Mouse (Mus musculus) embryonic facial prominence, embryonic 14.5 days (tissue): ENCODE results near the gene Rdh16. TPM values are rescaled to one million over a fixed set of nuclear protein-coding genes. Genes with fewer than 3 reads are reported as not detected.
"Not testable (repeated sequence)": the region's sequence is repeated elsewhere in the genome, so short reads cannot be mapped to it uniquely, and the experiment has no call there.

Source experiments
- ATAC-seq: fragments of 200-750 bp; cut with Nextera tagmentation; 2 replicates; pipeline ENCODE4 v1.8.0; 2017; ENCODE audit warnings: low read depth, moderate number of reproducible peaks, moderate TSS enrichment
- DNase-seq: peaks from one replicate; pipeline ENCODE4 v3.0.0-alpha.2; 2015; ENCODE audit warnings: low spot score
- H3K27ac ChIP-seq: fragments of 300-500 bp; sonication (generic); replicated peaks from 2 replicates; pipeline ENCODE4 v1.5.1; 2014; ENCODE audit warnings: low read depth, mild to moderate bottlenecking, low read length, moderate library complexity
- H3K27me3 ChIP-seq: fragments of 300-500 bp; sonication (generic); replicated peaks from 2 replicates; pipeline ENCODE4 v1.6.1; 2014; ENCODE audit warnings: low read length; ENCODE audit not compliant: control insufficient read depth, insufficient read depth
- H3K36me3 ChIP-seq: fragments of 300-500 bp; sonication (generic); 2 replicates; pipeline ENCODE4 v1.6.1; 2014; ENCODE audit warnings: low read length, mixed read lengths; ENCODE audit not compliant: control insufficient read depth, insufficient read depth
- H3K4me1 ChIP-seq: fragments of 300-500 bp; sonication (generic); 2 replicates; pipeline ENCODE4 v1.6.1; 2014; ENCODE audit warnings: antibody characterized with exemption, low read length; ENCODE audit not compliant: control insufficient read depth, insufficient read depth
- H3K4me2 ChIP-seq: fragments of 300-500 bp; sonication (generic); 2 replicates; pipeline ENCODE4 v1.6.1; 2014; ENCODE audit warnings: low read depth, mild to moderate bottlenecking, low read length, moderate library complexity, mixed read lengths
- H3K4me3 ChIP-seq: fragments of 300-500 bp; sonication (generic); 2 replicates; pipeline ENCODE4 v1.5.1; 2014; ENCODE audit warnings: low read depth, mild to moderate bottlenecking, low read length
- H3K9ac ChIP-seq: fragments of 300-500 bp; sonication (generic); 2 replicates; pipeline ENCODE4 v1.6.1; 2014; ENCODE audit warnings: low read depth, mild to moderate bottlenecking, low read length, moderate library complexity, mixed read lengths
- H3K9me3 ChIP-seq: fragments of 300-500 bp; sonication (generic); 2 replicates; pipeline ENCODE4 v1.6.1; 2016; ENCODE audit warnings: low read length; ENCODE audit not compliant: control insufficient read depth
- WGBS: fragments of 180-500 bp; shearing (Covaris S2); extraction: QIAGEN DNeasy Blood & Tissue Kit; methylation state at CpG from one replicate; pipeline ENCODE4 v1.1.7; 2014; 5-methylcytosine and 5-hydroxymethylcytosine counted together
- polyA plus RNA-seq: library from polyadenylated mRNA; unstranded; fragments of >200 nt; fragmentation: Nextera tagmentation; extraction: Ambion mirVana; gene quantifications from 2 replicates; pipeline ENCODE4 v1.2.1, GENCODE M21; 2014

Gene Rdh16
- not detected in 2 replicates for polyA plus RNA-seq

- no peaks in the 10 kb centered on the region for H3K36me3 ChIP-seq
- no peak within 1 kb of the TSS for H3K27ac ChIP-seq
- WGBS = 86% methylated on average over 6 of the region's 6 CpGs
- no peaks in the 10 kb centered on the region for H3K9me3 ChIP-seq
- H3K4me2 ChIP-seq = no peak within 1 kb of the TSS
- no peak for ATAC-seq
- H3K4me1 ChIP-seq = no peaks in the 10 kb centered on the region
- H3K4me3 ChIP-seq = no peak within 1 kb of the TSS
- DNase-seq = no peak
- H3K9ac ChIP-seq = no peak within 1 kb of the TSS
- no peaks in the 10 kb centered on the region for H3K27me3 ChIP-seq
These were observed at the start of gene Rdh16 for GRCm38 (mm10) chr10:127800891-127801290. TSS of gene Rdh16 (plus strand) at chr10:127801152.

- 37% methylated on average over 8 of the region's 8 CpGs for WGBS
- DNase-seq (no peak), ATAC-seq (no peak)
- Histone ChIP-seq H3K27ac (no peak within 1 kb of the TSS), H3K4me1 (no peaks in the 10 kb centered on the region), H3K36me3 (peaks cover 17% of the 10 kb centered on the region), H3K27me3 (no peaks in the 10 kb centered on the region), H3K4me3 (no peak within 1 kb of the TSS), H3K4me2 (0 out of 2 replicates have a peak within 1 kb of the TSS, but pooled peaks have one; percentile 12), H3K9ac (no peak within 1 kb of the TSS), H3K9me3 (no peaks in the 10 kb centered on the region)
These were observed 49.4 kb upstream of the Rdh16 start, which contains the start of gene Gpr182 for GRCm38 (mm10) chr10:127751548-127751947. TSS of gene Gpr182 (minus strand) at chr10:127751732.

DNA sequence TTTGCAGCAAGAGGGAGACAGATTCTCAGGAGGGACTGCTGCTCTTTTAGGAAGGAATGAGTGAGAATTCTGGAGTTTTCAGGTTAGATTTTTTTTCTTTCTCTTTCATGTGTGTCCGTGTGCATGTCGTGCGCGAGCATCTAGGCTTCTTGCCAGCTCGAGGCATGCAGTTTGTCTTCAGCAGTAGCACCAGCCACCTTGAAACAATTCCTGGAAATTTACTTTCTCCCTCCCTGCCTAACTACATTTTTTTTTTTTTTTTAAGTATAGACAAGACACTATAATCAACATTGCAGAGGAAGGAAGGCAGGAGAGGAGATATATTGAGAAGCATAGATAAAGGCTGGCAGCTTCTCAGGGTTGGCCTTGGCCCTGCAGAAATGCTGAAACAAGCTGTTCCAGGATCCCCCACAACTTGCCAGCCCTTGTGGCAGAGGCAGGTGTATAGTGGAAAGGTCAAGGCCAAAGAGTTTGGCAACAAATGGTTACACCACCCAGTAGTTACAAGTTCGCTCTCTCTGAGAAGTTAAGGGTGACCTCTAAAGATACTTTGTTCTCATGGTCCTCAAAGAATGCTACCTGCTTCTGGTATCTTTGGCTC, 46.3 kb upstream of the Rdh16 start:
- H3K9ac ChIP-seq = no peak overlapping the region
- DNase-seq (no peak), ATAC-seq (no peak)
- no peaks in the 10 kb centered on the region for H3K9me3 ChIP-seq
- H3K27ac ChIP-seq = no peak overlapping the region
- no peak overlapping the region for H3K4me3 ChIP-seq
- WGBS = 55% methylated on average over 6 of the region's 6 CpGs
- H3K36me3 ChIP-seq = no peaks in the 10 kb centered on the region
- no peaks in the 10 kb centered on the region for H3K4me1 ChIP-seq
- H3K27me3 ChIP-seq = no peaks in the 10 kb centered on the region
- no peak overlapping the region for H3K4me2 ChIP-seq

- ATAC-seq = no peak
- WGBS = 70% methylated on average over 3 of the region's 3 CpGs
These were observed 45.7 kb upstream of the Rdh16 start for GRCm38 (mm10) chr10:127755246-127755645.

DNA sequence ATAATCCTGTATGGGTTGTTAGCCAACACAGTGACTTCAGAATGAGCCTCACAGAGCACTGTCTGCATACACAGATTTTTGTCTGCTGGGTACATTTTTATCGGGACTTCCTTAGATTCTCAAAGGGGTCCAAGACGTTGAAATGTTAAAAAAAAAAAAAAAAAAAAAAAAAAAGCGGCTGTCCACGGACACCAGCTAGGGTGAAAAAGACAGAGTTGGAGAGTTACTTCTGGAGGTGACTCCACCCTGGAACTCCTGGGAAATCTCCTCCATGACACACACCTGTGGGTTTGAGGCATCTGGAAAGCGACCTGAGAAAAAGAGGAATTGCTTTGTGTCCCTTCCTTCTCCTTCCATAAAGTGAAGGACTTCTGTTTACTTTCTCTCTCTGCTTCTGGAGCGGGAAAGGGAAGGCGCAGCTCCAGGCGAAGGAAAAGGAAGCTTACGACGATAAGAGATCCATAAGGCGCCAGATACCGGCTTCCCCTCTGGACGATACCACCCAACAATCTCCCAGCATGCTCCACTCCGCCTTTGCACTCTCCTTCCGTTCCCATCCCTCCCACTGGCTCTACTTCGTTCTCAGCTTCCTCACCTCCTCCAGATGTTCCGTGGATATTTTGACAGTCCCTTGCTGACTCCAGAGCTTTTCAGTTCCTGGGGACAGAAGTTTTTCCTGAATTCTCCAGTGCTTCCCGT, 45.0 kb upstream of the Rdh16 start:
- Histone ChIP-seq H3K9ac (no peak overlapping the region), H3K27me3 (no peaks in the 10 kb centered on the region), H3K4me3 (peak overlapping the region; percentile 7; the same call in 1 of the 2 replicates), H3K36me3 (no peaks in the 10 kb centered on the region), H3K9me3 (no peaks in the 10 kb centered on the region), H3K27ac (no peak overlapping the region), H3K4me2 (peak overlapping the region; percentile 38), H3K4me1 (no peaks in the 10 kb centered on the region)
- WGBS = 38% methylated on average over 18 of the region's 18 CpGs
- no peak for DNase-seq
- no peak for ATAC-seq

More at GRCm38 (mm10) chr10:127755246-127755645, 45.7 kb upstream of the Rdh16 start:
- H3K9ac ChIP-seq = no peak overlapping the region
- H3K27me3 ChIP-seq = no peaks in the 10 kb centered on the region
- DNase-seq = no peak
- H3K4me1 ChIP-seq = no peaks in the 10 kb centered on the region
- no peaks in the 10 kb centered on the region for H3K36me3 ChIP-seq
- no peak overlapping the region for H3K4me2 ChIP-seq
- no peak overlapping the region for H3K4me3 ChIP-seq
- no peaks in the 10 kb centered on the region for H3K9me3 ChIP-seq
- no peak overlapping the region for H3K27ac ChIP-seq

DNA sequence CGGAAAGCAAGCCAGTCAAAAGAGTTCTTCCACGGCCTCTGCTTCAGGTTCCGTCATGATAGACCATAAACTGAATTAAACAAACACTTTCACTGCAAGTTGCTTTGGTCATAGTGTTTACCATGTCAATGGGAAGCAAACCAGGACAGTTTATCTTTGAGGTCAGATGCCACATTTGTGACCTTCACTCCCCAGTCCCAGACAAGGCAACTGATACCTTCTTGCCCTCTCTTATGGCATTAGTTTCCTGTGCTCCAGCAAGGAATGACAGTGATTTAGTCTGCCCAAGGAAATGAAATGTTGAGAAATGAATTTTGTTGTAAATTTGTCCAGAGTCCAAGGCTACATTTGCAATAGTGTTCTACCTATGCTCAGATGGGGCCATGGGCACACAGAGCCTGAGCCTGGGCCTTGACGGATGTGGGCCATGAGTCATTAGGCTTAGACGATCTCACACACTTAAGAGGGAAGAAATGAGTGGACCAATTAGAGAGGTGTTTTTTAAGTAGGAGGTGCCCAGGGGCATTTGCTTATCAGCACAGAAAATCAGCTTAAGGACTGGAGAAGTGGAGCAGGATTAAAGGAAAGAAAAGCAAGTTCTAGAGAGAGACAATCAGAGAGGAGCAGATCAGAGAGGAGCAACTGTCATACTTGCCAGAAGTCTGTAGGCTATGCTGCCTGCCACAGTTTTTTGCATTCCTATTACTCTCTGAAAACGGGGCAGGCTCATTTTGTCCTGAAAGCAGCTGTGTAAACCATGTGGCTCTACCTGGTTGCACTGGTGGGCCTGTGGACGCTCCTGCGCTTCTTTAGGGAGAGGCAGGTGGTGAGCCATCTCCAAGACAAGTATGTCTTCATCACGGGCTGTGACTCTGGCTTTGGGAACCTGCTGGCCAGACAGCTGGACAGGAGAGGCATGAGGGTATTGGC, 41.5 kb upstream of the Rdh16 start, which contains the start of the genes Rdh1 and Rdh16f1:
Rdh1 (plus strand) TSS at position 541 of the 930 bp plus-strand sequence.
Rdh16f1 (plus strand) TSS at position 607 of the 930 bp plus-strand sequence.
- Histone ChIP-seq H3K27me3 (no peaks in the 10 kb centered on the region), H3K4me3 (no peak within 1 kb of the TSS), H3K9ac (no peak within 1 kb of the TSS), H3K27ac (no peak within 1 kb of the TSS), H3K4me2 (no peak within 1 kb of the TSS), H3K36me3 (no peaks in the 10 kb centered on the region), H3K4me1 (no peaks in the 10 kb centered on the region), H3K9me3 (no peaks in the 10 kb centered on the region)
- ATAC-seq (no peak), DNase-seq (no peak)
- 68% methylated on average over 8 of the region's 9 CpGs for WGBS

DNA sequence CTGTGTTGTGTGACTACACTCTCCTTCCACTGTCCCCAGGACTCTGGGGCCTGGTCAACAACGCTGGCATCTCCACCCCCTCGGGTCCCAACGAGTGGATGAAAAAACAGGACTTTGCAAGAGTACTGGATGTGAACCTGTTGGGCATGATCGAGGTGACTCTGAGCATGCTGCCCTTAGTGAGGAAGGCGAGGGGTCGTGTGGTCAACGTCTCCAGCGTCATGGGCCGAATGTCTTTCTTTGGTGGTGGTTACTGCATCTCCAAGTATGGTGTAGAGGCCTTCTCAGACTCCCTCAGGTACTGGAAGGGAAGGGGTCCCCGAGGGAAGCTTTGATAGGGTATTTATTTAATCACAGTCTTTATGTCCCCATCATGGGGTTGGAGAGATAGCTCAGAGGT, 38.0 kb upstream of the Rdh16 start:
- WGBS = 91% methylated on average over 10 of the region's 10 CpGs
- ATAC-seq, H3K4me2 ChIP-seq, H3K9me3 ChIP-seq, H3K4me1 ChIP-seq, H3K27me3 ChIP-seq, H3K36me3 ChIP-seq, H3K27ac ChIP-seq, DNase-seq, H3K4me3 ChIP-seq, H3K9ac ChIP-seq: not testable (repeated sequence)

DNA sequence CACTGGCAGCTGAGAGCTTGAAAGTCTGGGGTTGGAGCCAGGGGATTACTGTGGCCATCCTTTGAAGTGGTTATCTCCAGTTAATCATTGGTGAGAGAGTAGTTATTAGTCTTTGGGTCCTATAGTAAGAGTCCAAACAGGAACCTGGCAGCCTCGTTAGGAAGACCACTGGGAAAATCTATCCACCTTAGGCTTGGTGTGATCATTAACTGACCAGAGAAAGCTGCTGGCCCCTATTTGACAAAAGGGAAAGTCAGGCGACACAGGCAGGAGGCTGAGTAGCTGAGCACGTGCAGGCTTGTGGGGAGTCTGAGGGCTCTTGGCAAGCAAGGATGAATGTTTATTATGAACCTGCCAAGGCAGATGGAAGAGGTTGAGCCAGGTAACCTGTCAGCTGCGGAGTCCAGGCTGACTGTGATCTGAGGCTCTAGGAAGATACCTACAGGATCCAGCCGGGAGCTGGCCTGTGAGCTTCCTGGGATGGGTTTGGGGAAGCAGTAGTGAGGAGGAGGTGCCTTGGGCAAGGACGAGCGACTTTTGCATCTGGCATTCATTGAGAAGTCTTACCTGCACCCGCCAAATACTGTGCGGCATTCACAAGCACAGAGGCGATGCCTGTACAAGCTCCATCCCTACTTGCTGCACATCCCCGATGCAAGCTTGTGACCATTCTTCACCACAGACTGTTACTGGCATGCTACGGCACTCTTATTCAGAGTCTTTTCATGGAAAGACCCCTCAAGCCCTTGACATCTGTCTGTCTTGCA, 36.9 kb upstream of the Rdh16 start:
- no peaks in the 10 kb centered on the region for H3K27me3 ChIP-seq
- no peaks in the 10 kb centered on the region for H3K4me1 ChIP-seq
- H3K4me2 ChIP-seq = no peak overlapping the region
- H3K36me3 ChIP-seq = no peaks in the 10 kb centered on the region
- H3K4me3 ChIP-seq = no peak overlapping the region
- ATAC-seq (no peak), DNase-seq (no peak)
- no peak overlapping the region for H3K9ac ChIP-seq
- H3K9me3 ChIP-seq = no peaks in the 10 kb centered on the region
- WGBS = 44% methylated on average over 12 of the region's 12 CpGs
- no peak overlapping the region for H3K27ac ChIP-seq
